Mouse (Mus musculus): ENCODE measurements around the gene Abcc1. TPM values are rescaled to one million over a fixed set of nuclear protein-coding genes. Genes with fewer than 3 reads are reported as not detected.

Abcc1 gene
- total and polyA plus RNA-seq, 2 experiments: 1.3 to 1.6 TPM

GRCm38 (mm10) chr16:14415206-14415605, 53.8 kb downstream of the Abcc1 start:
- no peak for DNase-seq (ENCODE audit: extremely low read depth, low read depth, low spot score)
- H3K27me3 ChIP-seq (ENCODE audit: control insufficient read depth, insufficient read depth, low read length): no peaks in the 10 kb centered on the region
- TF ChIP-seq POLR2A (IDR thresholded peaks at IDR 0.05; ENCODE audit: extremely low read depth, insufficient read depth, low read length) (no peak), CTCF (IDR thresholded peaks at IDR 0.05; ENCODE audit: low read depth, low read length) (no peak)
- H3K4me1 ChIP-seq (ENCODE audit: control insufficient read depth, insufficient read depth, low read length): no peaks in the 10 kb centered on the region
- H3K9ac ChIP-seq (ENCODE audit: low read depth, low read length): no peak overlapping the region
- no peak overlapping the region for H3K27ac ChIP-seq (replicated peaks; ENCODE audit: insufficient read depth, low read depth, low read length)
- no peaks in the 10 kb centered on the region for H3K79me2 ChIP-seq (ENCODE audit: control insufficient read depth, insufficient read depth, low read length)
- WGBS: 89% methylated on average over 9 of the region's 9 CpGs
- no peak overlapping the region for H3K4me3 ChIP-seq (ENCODE audit: insufficient read depth, low read depth, low read length)
- no peaks in the 10 kb centered on the region for H3K36me3 ChIP-seq (ENCODE audit: control insufficient read depth, insufficient read depth, low read length)

GRCm38 (mm10) chr16:14416957-14417618, 55.7 kb downstream of the Abcc1 start:
- TF ChIP-seq POLR2A (IDR thresholded peaks at IDR 0.05; ENCODE audit: extremely low read depth, insufficient read depth, low read length) (no peak), CTCF (IDR thresholded peaks at IDR 0.05; ENCODE audit: low read depth, low read length) (no peak)
- no peak for DNase-seq (ENCODE audit: extremely low read depth, low read depth, low spot score)
- 88% methylated on average over 5 of the region's 5 CpGs for WGBS

GRCm38 (mm10) chr16:14420496-14421132, 59.3 kb downstream of the Abcc1 start:
- Histone ChIP-seq H3K27ac (replicated peaks; ENCODE audit: insufficient read depth, low read depth, low read length) (no peak overlapping the region), H3K9ac (ENCODE audit: low read depth, low read length) (no peak overlapping the region), H3K36me3 (ENCODE audit: control insufficient read depth, insufficient read depth, low read length) (no peaks in the 10 kb centered on the region), H3K79me2 (ENCODE audit: control insufficient read depth, insufficient read depth, low read length) (no peaks in the 10 kb centered on the region), H3K27me3 (ENCODE audit: control insufficient read depth, insufficient read depth, low read length) (no peaks in the 10 kb centered on the region), H3K4me3 (ENCODE audit: insufficient read depth, low read depth, low read length) (no peak overlapping the region), H3K4me1 (ENCODE audit: control insufficient read depth, insufficient read depth, low read length) (no peaks in the 10 kb centered on the region)
- TF ChIP-seq POLR2A (IDR thresholded peaks at IDR 0.05; ENCODE audit: extremely low read depth, insufficient read depth, low read length): no peak
- no peak for TF ChIP-seq CTCF (IDR thresholded peaks at IDR 0.05; ENCODE audit: low read depth, low read length)
- no peak for DNase-seq (ENCODE audit: extremely low read depth, low read depth, low spot score)
- 81% methylated on average over 5 of the region's 5 CpGs for WGBS

More at GRCm38 (mm10) chr16:14416957-14417618, 55.7 kb downstream of the Abcc1 start:
- Histone ChIP-seq H3K4me3 (ENCODE audit: insufficient read depth, low read depth, low read length) (no peak overlapping the region), H3K27me3 (ENCODE audit: control insufficient read depth, insufficient read depth, low read length) (no peaks in the 10 kb centered on the region), H3K27ac (replicated peaks; ENCODE audit: insufficient read depth, low read depth, low read length) (no peak overlapping the region), H3K36me3 (ENCODE audit: control insufficient read depth, insufficient read depth, low read length) (no peaks in the 10 kb centered on the region), H3K4me1 (ENCODE audit: control insufficient read depth, insufficient read depth, low read length) (no peaks in the 10 kb centered on the region), H3K79me2 (ENCODE audit: control insufficient read depth, insufficient read depth, low read length) (no peaks in the 10 kb centered on the region), H3K9ac (ENCODE audit: low read depth, low read length) (no peak overlapping the region)

GRCm38 (mm10) chr16:14422081-14422480, 60.7 kb downstream of the Abcc1 start:
- H3K27ac ChIP-seq (replicated peaks; ENCODE audit: insufficient read depth, low read depth, low read length): no peak overlapping the region
- no peak for TF ChIP-seq POLR2A (IDR thresholded peaks at IDR 0.05; ENCODE audit: extremely low read depth, insufficient read depth, low read length)
- TF ChIP-seq CTCF (IDR thresholded peaks at IDR 0.05; ENCODE audit: low read depth, low read length): no peak
- 97% methylated on average over 3 of the region's 3 CpGs for WGBS

GRCm38 (mm10) chr16:14429371-14429770, 68.0 kb downstream of the Abcc1 start:
- Histone ChIP-seq H3K79me2 (ENCODE audit: control insufficient read depth, insufficient read depth, low read length) (no peaks in the 10 kb centered on the region), H3K27me3 (ENCODE audit: control insufficient read depth, insufficient read depth, low read length) (no peaks in the 10 kb centered on the region), H3K4me1 (ENCODE audit: control insufficient read depth, insufficient read depth, low read length) (no peaks in the 10 kb centered on the region), H3K9ac (ENCODE audit: low read depth, low read length) (no peak overlapping the region), H3K27ac (replicated peaks; ENCODE audit: insufficient read depth, low read depth, low read length) (no peak overlapping the region), H3K36me3 (ENCODE audit: control insufficient read depth, insufficient read depth, low read length) (no peaks in the 10 kb centered on the region), H3K4me3 (ENCODE audit: insufficient read depth, low read depth, low read length) (no peak overlapping the region)
- WGBS: 87% methylated on average over 6 of the region's 6 CpGs
- DNase-seq (ENCODE audit: extremely low read depth, low read depth, low spot score): no peak
- TF ChIP-seq CTCF (IDR thresholded peaks at IDR 0.05; ENCODE audit: low read depth, low read length) (no peak), POLR2A (IDR thresholded peaks at IDR 0.05; ENCODE audit: extremely low read depth, insufficient read depth, low read length) (no peak)

More at GRCm38 (mm10) chr16:14422081-14422480, 60.7 kb downstream of the Abcc1 start:
- H3K79me2 ChIP-seq (ENCODE audit: control insufficient read depth, insufficient read depth, low read length): no peaks in the 10 kb centered on the region
- no peaks in the 10 kb centered on the region for H3K36me3 ChIP-seq (ENCODE audit: control insufficient read depth, insufficient read depth, low read length)
- H3K4me1 ChIP-seq (ENCODE audit: control insufficient read depth, insufficient read depth, low read length): no peaks in the 10 kb centered on the region
- no peak overlapping the region for H3K9ac ChIP-seq (ENCODE audit: low read depth, low read length)
- DNase-seq (ENCODE audit: extremely low read depth, low read depth, low spot score): no peak
- no peaks in the 10 kb centered on the region for H3K27me3 ChIP-seq (ENCODE audit: control insufficient read depth, insufficient read depth, low read length)
- H3K4me3 ChIP-seq (ENCODE audit: insufficient read depth, low read depth, low read length): no peak overlapping the region

GRCm38 (mm10) chr16:14432996-14433395, 71.6 kb downstream of the Abcc1 start:
- Histone ChIP-seq H3K27ac (replicated peaks; ENCODE audit: insufficient read depth, low read depth, low read length) (no peak overlapping the region), H3K4me1 (ENCODE audit: control insufficient read depth, insufficient read depth, low read length) (no peaks in the 10 kb centered on the region), H3K9ac (ENCODE audit: low read depth, low read length) (no peak overlapping the region), H3K36me3 (ENCODE audit: control insufficient read depth, insufficient read depth, low read length) (no peaks in the 10 kb centered on the region), H3K27me3 (ENCODE audit: control insufficient read depth, insufficient read depth, low read length) (no peaks in the 10 kb centered on the region), H3K4me3 (ENCODE audit: insufficient read depth, low read depth, low read length) (no peak overlapping the region), H3K79me2 (ENCODE audit: control insufficient read depth, insufficient read depth, low read length) (no peaks in the 10 kb centered on the region)
- no peak for DNase-seq (ENCODE audit: extremely low read depth, low read depth, low spot score)
- no peak for TF ChIP-seq POLR2A (IDR thresholded peaks at IDR 0.05; ENCODE audit: extremely low read depth, insufficient read depth, low read length)
- TF ChIP-seq CTCF (IDR thresholded peaks at IDR 0.05; ENCODE audit: low read depth, low read length): no peak
- WGBS: 90% methylated on average over 5 of the region's 5 CpGs

All from liver, adult 2 months (tissue).